Comparison of ENCODE assay signal across 21 mouse cellular contexts in genomic region chr14:22608599-22608998, GRCm38 (mm10).
A peak's percentile ranks its signal among the peaks of the same experiment; 100 is the strongest.
DNase-seq lines count a peak whose midpoint lies in the region; ATAC-seq lines count a peak whose summit lies in the region.
"Had no signal": no experiment of that assay in that cellular context is flagged by ENCODE, and none has a peak within 500 bp of the region (broad histone marks: within the 10 kb centered on the region; RNA-seq: fewer than 3 reads in every experiment).

No protein-coding gene starts in this region.

- DNase-seq in embryo, embryonic 11 days = peak; percentile 34
- DNase-seq in embryo, embryonic 9.5 days (ENCODE audit: extremely low spot score) = no peak
- no peak for DNase-seq in limb, embryonic 10.5 days (ENCODE audit: low spot score)
- DNase-seq in retina, embryonic 14.5 days (ENCODE audit: low spot score) = peak; percentile 26
- no peak for DNase-seq in forebrain, embryonic 10.5 days (ENCODE audit: extremely low spot score, low spot score)
- DNase-seq in natural killer cell, adult 2 months (ENCODE audit: low spot score in 2 of 2) = no peak
- DNase-seq: adrenal gland, postnatal 10 days; cerebellum, adult 9-10 months; heart, postnatal 14 days; lung, adult 18-20 months; lung, postnatal 14 days; right cerebral cortex, postnatal 14 days; spleen, adult 18-20 months had no signal

- peak; percentile 28; the same call in 1 of the 2 replicates for ATAC-seq in limb, embryonic 13.5 days (ENCODE audit: low FRiP score, low read depth)
- ATAC-seq: CD4-positive, CD25-positive, alpha-beta regulatory T cell, adult 4 months; forebrain, embryonic 15.5 days; Patski had no signal

- H3K4me1 ChIP-seq in limb, embryonic 13.5 days = peaks cover 31% of the 10 kb centered on the region
- H3K4me1 ChIP-seq in limb, embryonic 10.5 days = peaks cover 13% of the 10 kb centered on the region
- peaks cover 12% of the 10 kb centered on the region; the same call in 1 of the 2 replicates for H3K4me1 ChIP-seq in forebrain, embryonic 10.5 days
- H3K4me1 ChIP-seq: forebrain, embryonic 15.5 days; hindbrain, embryonic 13.5 days had no signal

- no peak overlapping the region for H3K4me3 ChIP-seq in limb, embryonic 13.5 days
- H3K4me3 ChIP-seq in limb, embryonic 10.5 days = no peak overlapping the region
- no peak overlapping the region for H3K4me3 ChIP-seq in forebrain, embryonic 10.5 days
- H3K4me3 ChIP-seq: erythroblast, embryonic 14.5 days; forebrain, embryonic 15.5 days; heart, embryonic 12.5 days; hindbrain, embryonic 13.5 days had no signal

- H3K9me3 ChIP-seq in limb, embryonic 13.5 days = no peaks in the 10 kb centered on the region; the same call in 1 of the 2 replicates
- no peaks in the 10 kb centered on the region for H3K9me3 ChIP-seq in limb, embryonic 10.5 days (replicated peaks)
- H3K9me3 ChIP-seq in forebrain, embryonic 10.5 days = no peaks in the 10 kb centered on the region
- H3K9me3 ChIP-seq: forebrain, embryonic 15.5 days; heart, embryonic 12.5 days; hindbrain, embryonic 13.5 days had no signal

- H3K27me3 ChIP-seq in limb, embryonic 13.5 days = peaks cover 22% of the 10 kb centered on the region
- H3K27me3 ChIP-seq in limb, embryonic 10.5 days (ENCODE audit: low read depth, poor library complexity, severe bottlenecking) = peaks cover 31% of the 10 kb centered on the region
- H3K27me3 ChIP-seq in forebrain, embryonic 10.5 days (ENCODE audit: poor library complexity, severe bottlenecking) = no peaks in the 10 kb centered on the region; the same call in 1 of the 2 replicates
- H3K27me3 ChIP-seq: forebrain, embryonic 15.5 days; heart, embryonic 12.5 days; Patski had no signal

- no peak overlapping the region for H3K9ac ChIP-seq in limb, embryonic 13.5 days
- H3K9ac ChIP-seq: forebrain, embryonic 15.5 days; heart, embryonic 12.5 days; hindbrain, embryonic 13.5 days had no signal

- no peak overlapping the region for H3K4me2 ChIP-seq in limb, embryonic 13.5 days (replicated peaks)
- H3K4me2 ChIP-seq: forebrain, embryonic 15.5 days; heart, embryonic 12.5 days; hindbrain, embryonic 13.5 days; liver, embryonic 11.5 days had no signal

- H3K36me3 ChIP-seq in limb, embryonic 13.5 days = no peaks in the 10 kb centered on the region
- H3K36me3 ChIP-seq in limb, embryonic 10.5 days = no peaks in the 10 kb centered on the region
- no peaks in the 10 kb centered on the region for H3K36me3 ChIP-seq in forebrain, embryonic 10.5 days (replicated peaks)
- H3K36me3 ChIP-seq: forebrain, embryonic 15.5 days; heart, embryonic 12.5 days; hindbrain, embryonic 13.5 days had no signal

- WGBS in limb, embryonic 13.5 days = 49% methylated on average over 5 of the region's 5 CpGs
- 51% methylated on average over 5 of the region's 5 CpGs for WGBS in limb, embryonic 10.5 days
- 64% methylated on average over 5 of the region's 5 CpGs for WGBS in forebrain, embryonic 10.5 days

- no peak overlapping the region for H3K27ac ChIP-seq in limb, embryonic 13.5 days
- H3K27ac ChIP-seq in limb, embryonic 10.5 days = no peak overlapping the region
- no peak overlapping the region for H3K27ac ChIP-seq in forebrain, embryonic 10.5 days
- H3K27ac ChIP-seq: forebrain, embryonic 15.5 days; hindbrain, embryonic 13.5 days had no signal

Comparison
In these comparisons a context has a peak if more than half of its experiments do, and no peak if none do; other contexts are left out.
1. DNase-seq: peak in embryo, embryonic 11 days (single experiment) and retina, embryonic 14.5 days (single experiment); none in embryo, embryonic 9.5 days (single experiment), limb, embryonic 10.5 days (single experiment), forebrain, embryonic 10.5 days (single experiment) and natural killer cell, adult 2 months (0 of 2).